Mouse (Mus musculus) C2C12 (cell line): ENCODE measurements at regions not wholly inside any gene's neighbourhood (a gene's known extent, or its start where the extent isn't known, plus 50 kb on each side); places are given as distances from the start of the nearest gene placed in this dataset.

Source experiments
- CTCF ChIP-seq: IDR thresholded peaks from one replicate; pipeline ENCODE4 v1.5.1; 2011; ENCODE audit not compliant: control insufficient read depth, insufficient read depth, insufficient read length
- FOSL1 ChIP-seq: IDR thresholded peaks from one replicate; pipeline ENCODE4 v1.8.0; 2011; ENCODE audit warnings: mild to moderate bottlenecking, low read length; ENCODE audit not compliant: poor library complexity, insufficient read depth, severe bottlenecking
- MAX ChIP-seq: IDR thresholded peaks from one replicate; pipeline ENCODE4 v1.6.1; 2011; ENCODE audit warnings: mild to moderate bottlenecking, control low read depth
- MYOG ChIP-seq: IDR thresholded peaks from one replicate; pipeline ENCODE4 v1.6.1; 2011; ENCODE audit not compliant: control insufficient read depth, insufficient read length; ENCODE audit errors: extremely low read depth
- USF1 ChIP-seq: IDR thresholded peaks from one replicate; pipeline ENCODE4 v1.6.1; 2011; ENCODE audit warnings: low read depth, mild to moderate bottlenecking, control low read depth, moderate library complexity

DNA sequence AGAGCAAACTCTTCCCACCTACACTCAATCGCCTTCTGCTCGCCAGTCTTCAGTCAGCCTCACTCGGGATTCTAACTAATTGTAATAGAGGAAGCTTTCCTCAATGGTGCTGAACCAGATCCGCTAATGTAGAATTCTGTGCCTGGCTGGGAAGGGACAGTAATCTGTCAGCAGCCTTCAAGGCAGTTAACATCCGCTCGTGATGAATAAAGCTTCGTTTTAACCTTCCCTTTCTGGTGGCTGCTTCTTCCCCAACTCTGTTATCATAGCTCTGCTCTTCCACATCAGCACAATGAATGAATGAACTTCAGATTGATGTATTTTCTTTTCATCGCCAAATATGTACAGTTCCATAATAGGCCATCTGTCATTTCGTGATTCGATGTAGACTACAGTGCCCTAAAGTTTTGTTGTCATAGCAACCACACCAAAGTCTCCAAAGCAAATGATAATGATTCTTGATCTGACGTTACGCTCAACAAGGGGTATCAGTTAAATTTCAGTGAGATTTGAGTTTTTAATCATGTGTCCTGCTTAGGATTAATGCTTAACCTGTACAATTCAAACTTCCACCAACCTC lies 259.0 kb downstream of the Car8 start:
- no peak for TF ChIP-seq CTCF
- TF ChIP-seq USF1, result no peak
- TF ChIP-seq MYOG, result no peak
- TF ChIP-seq FOSL1, result no peak
- no peak for TF ChIP-seq MAX
